ENCODE assay signal across 8 mouse cellular contexts in the genomic region with DNA sequence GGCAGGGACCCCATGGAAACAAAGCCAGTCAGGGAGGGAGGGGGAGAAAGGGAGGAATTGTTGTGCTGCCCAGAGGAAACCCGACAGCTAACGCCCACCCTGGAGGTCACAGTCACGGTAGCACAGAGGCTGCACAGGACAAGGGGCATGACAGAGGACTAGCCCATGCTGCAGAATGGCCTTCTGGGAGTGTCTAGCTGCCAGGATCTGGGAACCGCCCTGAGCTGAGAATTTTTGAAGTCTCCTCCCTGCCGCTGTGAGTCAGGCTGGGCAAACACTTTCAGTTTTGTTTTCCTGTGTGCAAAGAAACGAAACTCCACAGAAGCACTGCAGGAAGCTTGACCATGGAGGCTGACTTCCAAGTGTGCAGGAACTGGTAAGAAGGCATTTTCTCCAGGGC. TPM values are rescaled to one million over a fixed set of nuclear protein-coding genes. Genes with fewer than 3 reads are reported as not detected.
DNase-seq lines count a peak whose midpoint lies in the region; ATAC-seq and TF ChIP-seq lines count a peak whose summit lies in the region.

Gene Xaf1 (plus strand): TSS at position 296 of the 400 bp plus-strand sequence.

- peak within 1 kb of the TSS; percentile 46 for H3K9ac ChIP-seq in liver, adult 2 months (ENCODE audit: low read depth, low read length)
- no peak within 1 kb of the TSS for H3K9ac ChIP-seq in neural tube, embryonic 13.5 days

- H3K9me3 ChIP-seq in neural tube, embryonic 13.5 days = no peaks in the 10 kb centered on the region

- TF ChIP-seq POLR2A in liver, adult 2 months (IDR thresholded peaks at IDR 0.05; ENCODE audit: extremely low read depth, insufficient read depth, low read length) = no peak

- no peaks in the 10 kb centered on the region for H3K79me2 ChIP-seq in liver, adult 2 months (ENCODE audit: control insufficient read depth, insufficient read depth, low read length)

- 2% methylated on average over 6 of the region's 6 CpGs for WGBS in liver, adult 2 months
- 34% methylated on average over 6 of the region's 6 CpGs for WGBS in neural tube, embryonic 13.5 days

- H3K4me1 ChIP-seq in liver, adult 2 months (ENCODE audit: control insufficient read depth, insufficient read depth, low read length) = peaks cover 2% of the 10 kb centered on the region; the same call in 1 of the 2 replicates
- H3K4me1 ChIP-seq in neural tube, embryonic 13.5 days (replicated peaks) = no peaks in the 10 kb centered on the region

- H3K4me2 ChIP-seq in neural tube, embryonic 13.5 days = peak within 1 kb of the TSS; percentile 6; the same call in 1 of the 2 replicates

- peak within 1 kb of the TSS; percentile 19 for H3K4me3 ChIP-seq in liver, adult 2 months (ENCODE audit: insufficient read depth, low read depth, low read length)
- no peak within 1 kb of the TSS for H3K4me3 ChIP-seq in neural tube, embryonic 13.5 days

- peak; percentile 6 for DNase-seq in cerebellum, adult 9-11 months
- DNase-seq in cerebellum, adult 8-10 months = no peak
- peak; percentile 63 for DNase-seq in R1 (ENCODE audit: low read depth, low spot score)
- DNase-seq in fibroblast of lung, adult 2 months (ENCODE audit: low read depth) = peak; percentile 80
- DNase-seq in liver, adult 2 months (ENCODE audit: extremely low read depth, low read depth, low spot score) = peak; percentile 67
- DNase-seq in thymus, postnatal 25 days = peak; percentile 59

- peak within 1 kb of the TSS; percentile 20 for H3K27ac ChIP-seq in liver, adult 2 months (replicated peaks; ENCODE audit: insufficient read depth, low read depth, low read length)
- H3K27ac ChIP-seq in neural tube, embryonic 13.5 days (replicated peaks) = no peak within 1 kb of the TSS

- H3K27me3 ChIP-seq in liver, adult 2 months (ENCODE audit: control insufficient read depth, insufficient read depth, low read length) = no peaks in the 10 kb centered on the region
- no peaks in the 10 kb centered on the region for H3K27me3 ChIP-seq in neural tube, embryonic 13.5 days

- peak; percentile 91 to 96 for ATAC-seq in hematopoietic stem cell, adult 5-6 weeks (replicated peaks in 1 of 2; ENCODE audit: insufficient read depth in 1 of 2, low FRiP score in 2 of 2, low TSS enrichment in 1 of 2, low read depth in 1 of 2, poor library complexity in 2 of 2, severe bottlenecking in 2 of 2)
- ATAC-seq in neural tube, embryonic 13.5 days (ENCODE audit: low read depth) = no peak

- peaks cover 6% of the 10 kb centered on the region; the same call in 1 of the 2 replicates for H3K36me3 ChIP-seq in liver, adult 2 months (ENCODE audit: control insufficient read depth, insufficient read depth, low read length)
- H3K36me3 ChIP-seq in neural tube, embryonic 13.5 days = no peaks in the 10 kb centered on the region

- no peak for TF ChIP-seq CTCF in liver, adult 2 months (IDR thresholded peaks at IDR 0.05; ENCODE audit: low read depth, low read length)

RNA-seq across cellular contexts. Expression of gene Xaf1, which starts in this region (rescaled TPM):
- 41.7 and 58.5 TPM in 2 replicates for total RNA-seq in hematopoietic stem cell, adult 5-6 weeks (2017)
- total RNA-seq in liver, adult 2 months (2014; rRNA removed) = 5.2 and 7.4 TPM in 2 replicates
- 15.5 and 17.6 TPM in 2 replicates for polyA plus RNA-seq in liver, adult 2 months (2012; rRNA removed)
- 2.3 and 2.4 TPM in 2 replicates for polyA plus RNA-seq in neural tube, embryonic 13.5 days (2015; fragmentation: Nextera tagmentation; extraction: Ambion mirVana)
